Mouse (Mus musculus) lung, postnatal 0 days (tissue): Measurements from ENCODE around the gene Zfp672. TPM values are rescaled to one million over a fixed set of nuclear protein-coding genes. Genes with fewer than 3 reads are reported as not detected.

Experiments used
- ATAC-seq: fragments of 200-750 bp; cut with Nextera tagmentation; 2 replicates; pipeline ENCODE4 v1.8.0; 2017; ENCODE audit warnings: moderate library complexity
- DNase-seq: peaks from one replicate; pipeline ENCODE4 v3.0.0-alpha.2; 2016; ENCODE audit warnings: low spot score
- H3K27ac ChIP-seq: fragments of 300-500 bp; sonication (generic); 2 replicates; pipeline ENCODE4 v1.5.1; 2014; ENCODE audit warnings: antibody characterized with exemption, mild to moderate bottlenecking, low read length, mixed read lengths
- H3K27me3 ChIP-seq: fragments of 300-500 bp; sonication (generic); replicated peaks from 2 replicates; pipeline ENCODE4 v1.6.1; 2014; ENCODE audit warnings: low read length, mixed read lengths; ENCODE audit not compliant: insufficient read depth
- H3K36me3 ChIP-seq: fragments of 300-500 bp; sonication (generic); 2 replicates; pipeline ENCODE4 v1.6.1; 2014; ENCODE audit warnings: low read length, mixed read lengths; ENCODE audit not compliant: insufficient read depth
- H3K4me1 ChIP-seq: fragments of 300-500 bp; sonication (generic); 2 replicates; pipeline ENCODE4 v1.6.1; 2014; ENCODE audit warnings: antibody characterized with exemption, low read depth, low read length, mixed read lengths; ENCODE audit not compliant: insufficient read depth
- H3K4me2 ChIP-seq: fragments of 300-500 bp; sonication (generic); replicated peaks from 2 replicates; pipeline ENCODE4 v1.6.1; 2014; ENCODE audit warnings: low read depth, mild to moderate bottlenecking, low read length, moderate library complexity, mixed read lengths
- H3K4me3 ChIP-seq: fragments of 300-500 bp; sonication (generic); 2 replicates; pipeline ENCODE4 v1.5.1; 2014; ENCODE audit warnings: low read depth, low read length
- H3K9ac ChIP-seq: fragments of 300-500 bp; sonication (generic); replicated peaks from 2 replicates; pipeline ENCODE4 v1.6.1; 2014; ENCODE audit warnings: low read depth, mild to moderate bottlenecking
- H3K9me3 ChIP-seq: fragments of 300-500 bp; sonication (generic); 2 replicates; pipeline ENCODE4 v1.6.1; 2016; ENCODE audit warnings: low read length, mixed read lengths
- CTCF ChIP-seq: IDR thresholded peaks from 2 replicates; pipeline ENCODE4 v1.5.1; 2016; ENCODE audit warnings: antibody characterized with exemption, mild to moderate bottlenecking
- EP300 ChIP-seq: IDR thresholded peaks from 2 replicates; pipeline ENCODE4 v1.6.1; 2016; ENCODE audit warnings: antibody characterized with exemption, mild to moderate bottlenecking, control low read depth
- WGBS: fragments of 180-500 bp; shearing (Covaris S2); extraction: QIAGEN DNeasy Blood & Tissue Kit; methylation state at CpG from one replicate; pipeline ENCODE4 v1.1.7; 2014; 5-methylcytosine and 5-hydroxymethylcytosine counted together
- polyA plus RNA-seq: library from polyadenylated mRNA; unstranded; fragments of >200 nt; fragmentation: Nextera tagmentation; extraction: Ambion mirVana; gene quantifications from 2 replicates; pipeline ENCODE4 v1.2.1, GENCODE M21; 2015

The Zfp672 gene
- polyA plus RNA-seq, 1 experiment from 2014 or later, result 34.7 TPM

DNA sequence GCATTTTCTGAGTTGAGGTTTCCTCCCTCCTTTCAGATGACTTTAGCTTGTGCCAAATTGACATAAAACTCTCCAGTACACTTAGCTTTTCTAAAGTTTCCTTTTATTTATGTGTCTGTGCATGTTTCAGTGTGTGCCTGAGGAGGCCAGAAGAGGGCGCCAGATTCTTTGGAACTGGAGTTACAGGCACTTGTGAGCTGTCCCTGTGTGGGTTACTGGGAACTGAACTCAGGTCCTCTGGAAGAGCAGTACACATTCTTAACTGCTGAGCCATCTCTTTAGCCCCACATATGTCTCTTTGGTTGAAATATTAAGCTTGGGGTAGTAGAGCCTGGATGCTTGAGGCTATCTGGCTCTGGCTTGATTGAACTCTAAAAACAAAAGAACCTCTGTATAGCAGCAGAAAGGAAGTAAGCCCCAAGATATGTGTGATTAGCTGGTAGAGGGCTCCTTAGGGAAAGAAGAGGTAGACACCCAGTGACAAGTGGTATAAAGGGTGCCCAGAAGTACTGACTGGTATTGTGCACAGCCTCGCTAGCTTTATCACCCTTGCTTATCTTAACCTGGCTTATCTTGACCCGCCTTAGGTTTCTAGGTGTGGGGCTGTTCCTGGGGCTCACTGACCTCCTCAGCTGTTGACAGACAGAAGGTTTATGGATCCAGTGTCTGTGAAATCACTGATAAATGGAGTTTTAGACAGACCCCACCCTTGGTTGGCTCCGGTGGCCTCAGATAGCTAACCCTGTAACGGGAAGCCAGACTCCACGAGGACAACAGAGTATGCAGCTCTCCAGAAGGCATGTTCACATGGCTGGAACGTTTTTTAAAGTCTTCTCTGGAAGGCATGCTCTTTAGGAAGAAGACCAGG is 22.8 kb upstream of the Zfp672 start:
- DNase-seq, result peak; percentile 8
- H3K27me3 ChIP-seq, result no peaks in the 10 kb centered on the region
- 12% methylated on average over 7 of the region's 7 CpGs for WGBS

DNA sequence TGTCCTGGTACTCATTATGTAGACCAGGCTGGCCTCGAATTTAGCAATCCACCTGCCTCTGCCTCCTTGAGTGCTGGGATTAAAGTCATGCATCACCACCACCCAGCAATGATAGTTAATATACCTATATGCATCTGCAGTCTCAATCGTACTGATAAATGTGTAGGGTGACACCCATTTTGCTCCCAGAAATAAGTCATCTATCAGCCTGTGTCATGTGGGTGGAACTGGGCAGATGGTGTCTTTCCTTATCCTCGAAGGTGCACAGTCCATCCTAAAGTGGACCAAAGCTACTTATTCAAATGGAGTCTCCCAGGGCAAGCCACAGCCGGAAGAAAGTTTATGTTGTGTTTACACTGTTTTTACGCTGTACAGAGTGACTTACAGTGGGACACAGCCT is 21.0 kb upstream of the Zfp672 start:
- peaks cover 9% of the 10 kb centered on the region; the same call in 1 of the 2 replicates for H3K36me3 ChIP-seq
- no peaks in the 10 kb centered on the region for H3K9me3 ChIP-seq
- 70% methylated on average over 5 of the region's 5 CpGs for WGBS
- H3K9ac ChIP-seq, result no peak overlapping the region
- no peak for ATAC-seq
- H3K4me1 ChIP-seq, result no peaks in the 10 kb centered on the region
- H3K27me3 ChIP-seq, result no peaks in the 10 kb centered on the region
- H3K4me3 ChIP-seq, result no peak overlapping the region
- TF ChIP-seq EP300 (no peak), CTCF (no peak)
- no peak for DNase-seq
- H3K27ac ChIP-seq, result no peak overlapping the region
- no peak overlapping the region for H3K4me2 ChIP-seq

More for the DNA sequence above, 22.8 kb upstream of the Zfp672 start:
- H3K4me2 ChIP-seq, result no peak overlapping the region
- no peak for ATAC-seq
- no peaks in the 10 kb centered on the region for H3K36me3 ChIP-seq
- TF ChIP-seq CTCF (peak; percentile 44), EP300 (no peak)
- no peaks in the 10 kb centered on the region for H3K9me3 ChIP-seq
- H3K27ac ChIP-seq, result no peak overlapping the region
- no peaks in the 10 kb centered on the region for H3K4me1 ChIP-seq
- H3K4me3 ChIP-seq, result no peak overlapping the region
- no peak overlapping the region for H3K9ac ChIP-seq

- peaks cover 14% of the 10 kb centered on the region; the same call in 1 of the 2 replicates for H3K36me3 ChIP-seq
- WGBS, result 66% methylated on average over 4 of the region's 4 CpGs
- H3K27me3 ChIP-seq, result no peaks in the 10 kb centered on the region
- no peaks in the 10 kb centered on the region for H3K4me1 ChIP-seq
- TF ChIP-seq EP300 (no peak), CTCF (peak; percentile 21; the same call in 1 of the 2 replicates)
- ATAC-seq (no peak), DNase-seq (peak; percentile 19)
- H3K4me2 ChIP-seq, result no peak overlapping the region
- no peaks in the 10 kb centered on the region for H3K9me3 ChIP-seq
- H3K9ac ChIP-seq, result no peak overlapping the region
- H3K4me3 ChIP-seq, result no peak overlapping the region
- no peak overlapping the region for H3K27ac ChIP-seq
Observed at GRCm38 (mm10) chr11:58350628-58351027, 20.5 kb upstream of the Zfp672 start.

DNA sequence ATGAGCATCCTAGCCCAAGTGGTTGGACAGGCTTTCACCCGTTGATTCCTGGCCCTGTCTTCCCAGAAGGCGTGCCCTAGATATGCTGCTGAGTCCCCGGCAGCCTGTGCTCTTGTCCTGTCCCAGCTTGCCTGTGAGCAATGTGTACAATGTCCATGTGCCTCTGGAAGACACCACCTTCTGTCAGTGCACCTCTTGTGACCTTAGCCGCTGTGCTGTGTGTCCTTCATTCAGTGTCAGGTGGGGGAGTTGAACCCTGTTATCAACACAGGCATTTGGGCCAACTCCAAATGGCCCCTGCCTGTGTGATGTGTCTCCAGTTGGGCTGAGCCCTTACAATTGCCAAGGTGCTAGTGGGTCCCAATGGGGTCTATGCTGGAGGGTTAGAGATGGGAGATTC is 16.6 kb upstream of the Zfp672 start:
- DNase-seq, result no peak
- ATAC-seq, result no peak
- Histone ChIP-seq H3K4me2 (no peak overlapping the region), H3K27ac (no peak overlapping the region), H3K9ac (no peak overlapping the region), H3K36me3 (peaks cover 22% of the 10 kb centered on the region; the same call in 1 of the 2 replicates), H3K4me3 (no peak overlapping the region), H3K4me1 (no peaks in the 10 kb centered on the region), H3K9me3 (no peaks in the 10 kb centered on the region), H3K27me3 (no peaks in the 10 kb centered on the region)
- WGBS, result 90% methylated on average over 4 of the region's 4 CpGs
- TF ChIP-seq EP300, result no peak
- TF ChIP-seq CTCF, result no peak

GRCm38 (mm10) chr11:58334746-58335145 is 4.6 kb upstream of the Zfp672 start:
- peak; percentile 56 for ATAC-seq
- no peaks in the 10 kb centered on the region for H3K27me3 ChIP-seq
- TF ChIP-seq CTCF (no peak; the same call in 1 of the 2 replicates), EP300 (peak; percentile 94)
- no peak overlapping the region for H3K4me3 ChIP-seq
- H3K9me3 ChIP-seq, result no peaks in the 10 kb centered on the region
- H3K27ac ChIP-seq, result no peak overlapping the region
- H3K36me3 ChIP-seq, result peaks cover 11% of the 10 kb centered on the region; the same call in 1 of the 2 replicates
- H3K4me2 ChIP-seq, result no peak overlapping the region
- H3K4me1 ChIP-seq, result peaks cover 6% of the 10 kb centered on the region; the same call in 1 of the 2 replicates
- WGBS, result 44% methylated on average over 3 of the region's 3 CpGs
- no peak overlapping the region for H3K9ac ChIP-seq
- DNase-seq, result peak; percentile 82

DNA sequence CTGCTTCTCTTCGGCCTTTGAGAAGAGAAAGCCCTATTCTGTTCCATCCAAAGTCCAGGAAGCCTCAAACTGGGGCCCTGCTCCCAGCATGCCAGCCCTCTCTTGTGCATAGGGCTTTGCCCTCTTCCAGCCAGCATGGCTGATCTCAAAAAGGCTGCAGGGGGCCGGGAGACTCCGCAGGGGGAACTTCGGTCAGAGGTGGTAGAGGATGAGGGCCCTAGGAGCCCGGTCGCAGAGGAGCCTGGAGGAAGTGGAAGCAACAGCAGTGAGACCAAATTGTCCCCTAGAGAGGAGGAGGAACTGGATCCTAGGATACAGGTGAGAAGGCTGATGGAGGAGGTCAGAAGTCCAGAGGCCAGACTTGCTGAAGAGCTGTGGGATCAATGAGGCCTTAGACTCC is 1.4 kb upstream of the Zfp672 start:
- H3K9me3 ChIP-seq, result no peaks in the 10 kb centered on the region
- no peak overlapping the region for H3K27ac ChIP-seq
- 0 out of 2 replicates have a peak, but pooled peaks cover 4% of the 10 kb centered on the region for H3K36me3 ChIP-seq
- TF ChIP-seq CTCF (no peak), EP300 (no peak)
- peak overlapping the region; percentile 78 for H3K9ac ChIP-seq
- peak overlapping the region; percentile 79; the same call in 1 of the 2 replicates for H3K4me3 ChIP-seq
- no peak for DNase-seq
- peaks cover 6% of the 10 kb centered on the region; the same call in 1 of the 2 replicates for H3K4me1 ChIP-seq
- peak overlapping the region; percentile 66 for H3K4me2 ChIP-seq
- H3K27me3 ChIP-seq, result no peaks in the 10 kb centered on the region
- WGBS, result 80% methylated on average over 6 of the region's 6 CpGs
- ATAC-seq, result no peak
